Mouse (Mus musculus): ENCODE data around the gene Uck2. TPM values are rescaled to one million over a fixed set of nuclear protein-coding genes. Genes with fewer than 3 reads are reported as not detected.

Uck2 gene
- polyA plus RNA-seq, 1 experiment from 2014 or later: 54.8 TPM

GRCm38 (mm10) chr1:167306451-167307240 is 21.5 kb upstream of the Uck2 start:
- peaks cover 11% of the 10 kb centered on the region; the same call in 1 of the 2 replicates for H3K36me3 ChIP-seq (ENCODE audit: control insufficient read depth, insufficient read depth, low read length)
- DNase-seq (ENCODE audit: low spot score): peak; percentile 20
- ATAC-seq (ENCODE audit: low read depth): no peak
- no peak overlapping the region for H3K4me3 ChIP-seq (ENCODE audit: low read depth, low read length)
- no peak overlapping the region for H3K9ac ChIP-seq (ENCODE audit: low read depth, low read length)
- H3K4me1 ChIP-seq (ENCODE audit: control insufficient read depth, insufficient read depth, low read length): peaks cover 12% of the 10 kb centered on the region
- no peaks in the 10 kb centered on the region for H3K9me3 ChIP-seq (ENCODE audit: control insufficient read depth, low read length)
- H3K27me3 ChIP-seq (replicated peaks; ENCODE audit: control insufficient read depth, insufficient read depth, low read length): no peaks in the 10 kb centered on the region
- WGBS: 69% methylated on average over 5 of the region's 5 CpGs
- H3K27ac ChIP-seq (replicated peaks; ENCODE audit: low read depth, low read length): no peak overlapping the region
- H3K4me2 ChIP-seq (ENCODE audit: low read depth, low read length): no peak overlapping the region

DNA sequence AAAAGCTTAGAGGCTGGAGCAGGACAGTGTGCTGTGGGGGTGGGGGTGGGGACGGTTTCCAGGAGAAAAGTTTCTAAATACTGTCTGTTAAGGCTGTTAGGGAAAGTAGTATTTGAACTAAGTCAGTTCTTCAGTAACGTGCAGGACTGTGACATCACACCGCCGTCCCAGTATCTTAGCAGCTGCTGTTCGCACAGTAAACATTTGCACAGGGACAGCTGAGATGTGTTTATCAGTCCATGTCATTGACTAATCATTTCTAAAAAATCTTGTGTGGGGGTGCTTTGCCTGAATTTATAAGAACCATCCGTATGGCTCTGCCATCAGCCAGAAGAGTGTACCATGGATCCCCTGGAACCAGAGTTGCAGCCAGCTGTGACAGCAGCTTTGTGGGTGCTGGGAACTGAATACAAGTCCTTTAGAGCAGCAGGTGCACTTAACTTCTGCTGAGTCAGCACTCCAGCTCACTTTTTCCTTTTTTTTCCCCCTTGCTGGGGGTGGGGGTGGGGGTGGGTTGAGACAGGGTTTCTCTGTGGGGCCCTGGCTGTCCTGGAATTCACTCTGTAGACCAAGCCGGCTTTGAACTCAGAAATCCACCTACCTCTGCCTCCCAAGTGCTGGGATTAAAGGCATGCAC is 20.5 kb upstream of the Uck2 start:
- ATAC-seq (ENCODE audit: low read depth): no peak
- 66% methylated on average over 7 of the region's 7 CpGs for WGBS

DNA sequence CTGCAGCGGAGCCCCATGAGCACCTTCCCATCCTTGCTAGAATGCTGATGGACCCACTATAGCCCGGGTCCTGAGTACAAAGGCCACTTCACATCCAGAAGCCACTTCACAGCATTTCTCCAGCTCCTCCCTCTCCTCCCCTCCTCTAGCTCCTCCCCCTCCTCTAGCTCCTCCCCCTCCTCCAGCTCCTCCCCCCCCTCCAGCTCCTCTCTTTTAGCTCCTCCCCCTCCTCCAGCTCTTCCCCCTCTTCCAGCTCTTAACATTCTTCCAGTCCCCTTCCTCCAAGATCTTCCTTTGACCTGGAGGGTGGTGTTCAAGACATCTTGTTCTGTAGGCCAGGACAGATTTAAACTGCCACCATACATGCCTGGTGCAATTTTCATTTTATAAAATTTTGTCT is 15.0 kb upstream of the Uck2 start:
- no peak for DNase-seq (ENCODE audit: low spot score)
- H3K9ac ChIP-seq (ENCODE audit: low read depth, low read length): no peak overlapping the region
- H3K9me3 ChIP-seq (ENCODE audit: control insufficient read depth, low read length): no peaks in the 10 kb centered on the region
- H3K36me3 ChIP-seq (ENCODE audit: control insufficient read depth, insufficient read depth, low read length): no peaks in the 10 kb centered on the region
- no peak overlapping the region for H3K4me3 ChIP-seq (ENCODE audit: low read depth, low read length)
- no peaks in the 10 kb centered on the region for H3K4me1 ChIP-seq (ENCODE audit: control insufficient read depth, insufficient read depth, low read length)
- no peak overlapping the region for H3K27ac ChIP-seq (replicated peaks; ENCODE audit: low read depth, low read length)
- WGBS: 83% methylated on average over 2 of the region's 2 CpGs
- no peak for ATAC-seq (ENCODE audit: low read depth)
- H3K4me2 ChIP-seq (ENCODE audit: low read depth, low read length): no peak overlapping the region
- no peaks in the 10 kb centered on the region for H3K27me3 ChIP-seq (replicated peaks; ENCODE audit: control insufficient read depth, insufficient read depth, low read length)

More for the DNA sequence above, 20.5 kb upstream of the Uck2 start:
- H3K4me1 ChIP-seq (ENCODE audit: control insufficient read depth, insufficient read depth, low read length): peaks cover 12% of the 10 kb centered on the region
- no peaks in the 10 kb centered on the region for H3K9me3 ChIP-seq (ENCODE audit: control insufficient read depth, low read length)
- DNase-seq (ENCODE audit: low spot score): no peak
- H3K27ac ChIP-seq (replicated peaks; ENCODE audit: low read depth, low read length): no peak overlapping the region
- no peaks in the 10 kb centered on the region for H3K27me3 ChIP-seq (replicated peaks; ENCODE audit: control insufficient read depth, insufficient read depth, low read length)
- H3K4me2 ChIP-seq (ENCODE audit: low read depth, low read length): no peak overlapping the region
- peaks cover 6% of the 10 kb centered on the region; the same call in 1 of the 2 replicates for H3K36me3 ChIP-seq (ENCODE audit: control insufficient read depth, insufficient read depth, low read length)
- no peak overlapping the region for H3K4me3 ChIP-seq (ENCODE audit: low read depth, low read length)
- no peak overlapping the region for H3K9ac ChIP-seq (ENCODE audit: low read depth, low read length)

- no peak overlapping the region for H3K27ac ChIP-seq (replicated peaks; ENCODE audit: low read depth, low read length)
- 0 out of 2 replicates have a peak, but pooled peaks cover 3% of the 10 kb centered on the region for H3K27me3 ChIP-seq (replicated peaks; ENCODE audit: control insufficient read depth, insufficient read depth, low read length)
- no peak overlapping the region for H3K9ac ChIP-seq (ENCODE audit: low read depth, low read length)
- H3K36me3 ChIP-seq (ENCODE audit: control insufficient read depth, insufficient read depth, low read length): no peaks in the 10 kb centered on the region
- ATAC-seq (ENCODE audit: low read depth): peak; percentile 30; the same call in 1 of the 2 replicates
- no peaks in the 10 kb centered on the region for H3K4me1 ChIP-seq (ENCODE audit: control insufficient read depth, insufficient read depth, low read length)
- 42% methylated on average over 13 of the region's 13 CpGs for WGBS
- no peaks in the 10 kb centered on the region for H3K9me3 ChIP-seq (ENCODE audit: control insufficient read depth, low read length)
- no peak overlapping the region for H3K4me3 ChIP-seq (ENCODE audit: low read depth, low read length)
- no peak overlapping the region for H3K4me2 ChIP-seq (ENCODE audit: low read depth, low read length)
- peak; percentile 42 for DNase-seq (ENCODE audit: low spot score)
These were observed 10.7 kb upstream of the Uck2 start for GRCm38 (mm10) chr1:167295679-167296402.

GRCm38 (mm10) chr1:167292447-167292846 is 7.3 kb upstream of the Uck2 start:
- H3K27me3 ChIP-seq (replicated peaks; ENCODE audit: control insufficient read depth, insufficient read depth, low read length): peaks cover 8% of the 10 kb centered on the region; the same call in 1 of the 2 replicates
- ATAC-seq (ENCODE audit: low read depth) (no peak), DNase-seq (ENCODE audit: low spot score) (peak; percentile 53)
- 24% methylated on average over 11 of the region's 11 CpGs for WGBS
- H3K36me3 ChIP-seq (ENCODE audit: control insufficient read depth, insufficient read depth, low read length): no peaks in the 10 kb centered on the region
- H3K27ac ChIP-seq (replicated peaks; ENCODE audit: low read depth, low read length): no peak overlapping the region
- H3K9me3 ChIP-seq (ENCODE audit: control insufficient read depth, low read length): no peaks in the 10 kb centered on the region
- H3K4me3 ChIP-seq (ENCODE audit: low read depth, low read length): no peak overlapping the region
- H3K4me2 ChIP-seq (ENCODE audit: low read depth, low read length): no peak overlapping the region
- H3K4me1 ChIP-seq (ENCODE audit: control insufficient read depth, insufficient read depth, low read length): 0 out of 2 replicates have a peak, but pooled peaks cover 2% of the 10 kb centered on the region
- no peak overlapping the region for H3K9ac ChIP-seq (ENCODE audit: low read depth, low read length)

DNA sequence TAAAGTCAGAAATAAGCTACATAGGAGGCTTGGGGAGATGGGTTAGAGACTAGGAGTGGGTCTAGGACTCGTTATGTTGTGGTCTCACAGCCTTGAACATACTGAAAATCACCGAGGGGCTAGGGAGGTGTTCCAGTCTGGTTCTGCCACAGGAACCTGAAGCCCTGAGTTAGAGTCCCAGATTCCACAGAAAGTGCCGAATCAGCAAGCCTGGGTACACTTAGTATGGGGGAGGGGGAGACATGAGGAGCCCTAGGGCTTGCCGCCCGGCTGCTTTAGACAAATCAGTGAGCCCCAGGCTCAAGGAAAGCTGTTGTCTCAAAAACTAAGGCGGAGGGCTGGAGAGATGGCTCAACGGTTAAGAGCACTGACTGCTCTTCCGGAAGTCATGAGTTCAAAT is 6.5 kb upstream of the Uck2 start:
- Histone ChIP-seq H3K27me3 (replicated peaks; ENCODE audit: control insufficient read depth, insufficient read depth, low read length) (peaks cover 8% of the 10 kb centered on the region; the same call in 1 of the 2 replicates), H3K27ac (replicated peaks; ENCODE audit: low read depth, low read length) (no peak overlapping the region), H3K9ac (ENCODE audit: low read depth, low read length) (no peak overlapping the region), H3K4me3 (ENCODE audit: low read depth, low read length) (no peak overlapping the region), H3K36me3 (ENCODE audit: control insufficient read depth, insufficient read depth, low read length) (no peaks in the 10 kb centered on the region), H3K4me1 (ENCODE audit: control insufficient read depth, insufficient read depth, low read length) (0 out of 2 replicates have a peak, but pooled peaks cover 2% of the 10 kb centered on the region), H3K9me3 (ENCODE audit: control insufficient read depth, low read length) (no peaks in the 10 kb centered on the region), H3K4me2 (ENCODE audit: low read depth, low read length) (no peak overlapping the region)
- 70% methylated on average over 8 of the region's 8 CpGs for WGBS
- no peak for ATAC-seq (ENCODE audit: low read depth)
- DNase-seq (ENCODE audit: low spot score): no peak

- Histone ChIP-seq H3K27ac (replicated peaks; ENCODE audit: low read depth, low read length) (no peak overlapping the region), H3K4me1 (ENCODE audit: control insufficient read depth, insufficient read depth, low read length) (0 out of 2 replicates have a peak, but pooled peaks cover 2% of the 10 kb centered on the region), H3K9me3 (ENCODE audit: control insufficient read depth, low read length) (no peaks in the 10 kb centered on the region), H3K27me3 (replicated peaks; ENCODE audit: control insufficient read depth, insufficient read depth, low read length) (peaks cover 8% of the 10 kb centered on the region; the same call in 1 of the 2 replicates), H3K36me3 (ENCODE audit: control insufficient read depth, insufficient read depth, low read length) (no peaks in the 10 kb centered on the region), H3K4me2 (ENCODE audit: low read depth, low read length) (peak overlapping the region; percentile 0; the same call in 1 of the 2 replicates), H3K9ac (ENCODE audit: low read depth, low read length) (no peak overlapping the region), H3K4me3 (ENCODE audit: low read depth, low read length) (no peak overlapping the region)
- DNase-seq (ENCODE audit: low spot score): no peak
- no peak for ATAC-seq (ENCODE audit: low read depth)
- WGBS: 28% methylated on average over 6 of the region's 6 CpGs
These were observed 5.1 kb upstream of the Uck2 start for GRCm38 (mm10) chr1:167290263-167290592.

DNA sequence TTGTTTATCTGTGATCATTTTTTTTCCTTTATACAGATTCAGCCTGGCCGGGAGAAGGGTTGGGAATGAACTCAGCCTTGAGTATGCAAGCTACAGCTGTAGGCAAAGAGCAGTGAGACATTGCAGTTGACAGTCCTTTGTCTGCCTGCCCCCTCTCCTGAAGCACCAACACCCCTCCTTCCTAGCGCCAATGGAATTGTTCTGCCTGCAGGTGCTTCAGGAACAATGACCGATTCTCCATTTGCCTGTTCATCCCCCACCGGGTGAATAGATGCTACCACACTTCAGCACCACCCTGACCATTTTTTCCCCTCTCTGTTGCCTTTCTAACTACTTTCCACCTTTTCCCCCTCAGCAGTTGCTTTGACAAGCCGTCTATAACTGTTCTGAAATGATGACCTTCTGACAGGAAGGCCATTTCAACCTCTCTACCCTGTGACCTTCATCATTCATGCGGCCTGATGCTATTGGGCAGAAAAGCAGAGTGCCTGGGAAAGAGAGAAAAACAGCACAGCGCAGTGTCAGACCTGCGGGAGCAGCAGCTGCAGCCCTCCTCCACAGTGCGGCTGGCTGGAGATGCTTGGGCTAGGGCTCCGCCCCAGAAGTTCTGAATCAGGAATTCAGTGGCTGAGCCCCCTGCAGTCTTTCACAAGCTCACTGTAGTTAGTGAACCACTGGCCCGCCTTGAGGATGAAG is 4.6 kb upstream of the Uck2 start:
- 7% methylated on average over 11 of the region's 11 CpGs for WGBS
- H3K4me3 ChIP-seq (ENCODE audit: low read depth, low read length): no peak overlapping the region
- no peaks in the 10 kb centered on the region for H3K36me3 ChIP-seq (ENCODE audit: control insufficient read depth, insufficient read depth, low read length)
- H3K27ac ChIP-seq (replicated peaks; ENCODE audit: low read depth, low read length): no peak overlapping the region
- peaks cover 8% of the 10 kb centered on the region; the same call in 1 of the 2 replicates for H3K27me3 ChIP-seq (replicated peaks; ENCODE audit: control insufficient read depth, insufficient read depth, low read length)
- 0 out of 2 replicates have a peak, but pooled peaks cover 2% of the 10 kb centered on the region for H3K4me1 ChIP-seq (ENCODE audit: control insufficient read depth, insufficient read depth, low read length)
- ATAC-seq (ENCODE audit: low read depth) (peak; percentile 34; the same call in 1 of the 2 replicates), DNase-seq (ENCODE audit: low spot score) (peak; percentile 68)
- H3K4me2 ChIP-seq (ENCODE audit: low read depth, low read length): peak overlapping the region; percentile 0; the same call in 1 of the 2 replicates
- H3K9ac ChIP-seq (ENCODE audit: low read depth, low read length): no peak overlapping the region
- no peaks in the 10 kb centered on the region for H3K9me3 ChIP-seq (ENCODE audit: control insufficient read depth, low read length)
